Mouse (Mus musculus): Measurements from ENCODE around the gene Pakap.

DNA sequence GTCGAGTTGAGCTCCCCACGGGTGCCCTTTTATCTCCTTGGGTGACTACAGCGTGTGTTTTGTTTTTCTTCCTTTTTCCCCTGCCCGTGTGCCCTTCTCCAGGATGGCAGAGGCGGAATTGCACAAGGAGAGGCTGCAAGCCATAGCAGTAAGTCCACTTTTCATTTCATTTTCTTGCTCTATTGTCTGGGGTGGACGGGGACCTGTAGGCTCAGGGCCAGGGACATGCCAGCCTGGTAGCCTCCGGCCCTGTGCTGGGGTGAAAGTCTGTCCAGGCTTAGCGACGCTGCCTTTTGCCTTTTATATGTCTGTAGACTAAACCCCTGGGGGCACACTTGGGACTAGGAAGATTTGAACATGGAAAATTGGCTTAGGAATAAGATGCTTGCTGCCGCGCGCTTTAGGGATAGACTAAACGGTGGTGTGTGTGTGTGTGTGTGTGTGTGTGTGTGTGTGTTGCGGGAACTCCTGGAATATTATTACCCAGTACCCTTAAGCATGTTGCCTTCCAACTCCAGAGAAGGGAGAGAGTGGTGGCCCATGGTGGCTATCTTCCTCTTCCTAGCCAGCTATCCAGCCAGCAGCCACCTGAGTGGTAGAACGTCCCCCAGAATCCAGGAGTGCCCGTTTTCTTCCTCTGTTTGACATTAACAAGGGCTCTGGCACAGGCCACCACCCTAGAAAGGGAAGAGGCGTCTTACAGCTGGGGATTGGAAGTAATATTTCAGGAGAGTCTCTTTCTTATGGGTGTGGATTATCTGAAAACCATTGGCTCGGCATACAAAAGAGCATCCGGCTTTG, 489 bp downstream of the Pakap start:
- TF ChIP-seq CTCF (IDR thresholded peaks at IDR 0.05; ENCODE audit: control insufficient read depth, insufficient read depth, insufficient read length): no peak
- TF ChIP-seq MAX (IDR thresholded peaks at IDR 0.05): no peak
- no peak for TF ChIP-seq MYOD1 (IDR thresholded peaks at IDR 0.05; ENCODE audit: control insufficient read depth, insufficient read length, low read depth)
